Mouse (Mus musculus) embryonic facial prominence, embryonic 10.5 days (tissue): Measurements from ENCODE around the gene Dus2. TPM values are rescaled to one million over a fixed set of nuclear protein-coding genes. Genes with fewer than 3 reads are reported as not detected.

Source experiments
- DNase-seq: peaks from one replicate; pipeline ENCODE4 v3.0.0-alpha.2; 2017; ENCODE audit warnings: low spot score
- H3K27ac ChIP-seq: fragments of 300-500 bp; sonication (generic); replicated peaks from 2 replicates; pipeline ENCODE4 v1.5.1; 2016; ENCODE audit warnings: mild to moderate bottlenecking
- H3K27me3 ChIP-seq: fragments of 300-500 bp; sonication (generic); replicated peaks from 2 replicates; pipeline ENCODE4 v1.6.1; 2016; ENCODE audit warnings: low read depth, mild to moderate bottlenecking; ENCODE audit not compliant: poor library complexity, severe bottlenecking
- H3K36me3 ChIP-seq: fragments of 300-500 bp; sonication (generic); replicated peaks from 2 replicates; pipeline ENCODE4 v1.6.1; 2016; ENCODE audit warnings: mild to moderate bottlenecking, moderate library complexity
- H3K4me1 ChIP-seq: fragments of 300-500 bp; sonication (generic); 2 replicates; pipeline ENCODE4 v1.6.1; 2016
- H3K4me3 ChIP-seq: fragments of 300-500 bp; sonication (generic); 2 replicates; pipeline ENCODE4 v1.5.1; 2016; ENCODE audit warnings: mild to moderate bottlenecking, moderate library complexity
- H3K9me3 ChIP-seq: fragments of 300-500 bp; sonication (generic); 2 replicates; pipeline ENCODE4 v1.6.1; 2016; ENCODE audit warnings: mild to moderate bottlenecking
- WGBS: fragments of 180-500 bp; shearing (Covaris S2); methylation state at CpG from one replicate; pipeline ENCODE4 v1.1.7; 2016; 5-methylcytosine and 5-hydroxymethylcytosine counted together
- polyA plus RNA-seq: library from polyadenylated mRNA; unstranded; fragments of >200 nt; fragmentation: Nextera tagmentation; extraction: Ambion mirVana; gene quantifications from 2 replicates; pipeline ENCODE4 v1.2.1, GENCODE M21; 2016

The Dus2 gene
- polyA plus RNA-seq, 1 experiment from 2014 or later = 21.0 TPM

- Histone ChIP-seq H3K27me3 (no peaks in the 10 kb centered on the region), H3K27ac (no peak overlapping the region), H3K4me1 (no peaks in the 10 kb centered on the region), H3K36me3 (peaks cover 41% of the 10 kb centered on the region), H3K4me3 (no peak overlapping the region), H3K9me3 (no peaks in the 10 kb centered on the region)
- no peak for DNase-seq
- WGBS = 96% methylated on average over 7 of the region's 7 CpGs
These were observed 26.0 kb downstream of the Dus2 start for GRCm38 (mm10) chr8:106017130-106017529.

- DNase-seq = no peak
- WGBS = 89% methylated on average over 3 of the region's 3 CpGs
- H3K27me3 ChIP-seq = no peaks in the 10 kb centered on the region
- H3K4me1 ChIP-seq = no peaks in the 10 kb centered on the region
- no peak overlapping the region for H3K27ac ChIP-seq
- no peaks in the 10 kb centered on the region for H3K9me3 ChIP-seq
- peaks cover 41% of the 10 kb centered on the region for H3K36me3 ChIP-seq
- H3K4me3 ChIP-seq = no peak overlapping the region
These were observed 26.9 kb downstream of the Dus2 start for GRCm38 (mm10) chr8:106018039-106018438.

GRCm38 (mm10) chr8:106022483-106022882 is 31.3 kb downstream of the Dus2 start:
- H3K4me1 ChIP-seq = no peaks in the 10 kb centered on the region
- H3K36me3 ChIP-seq = peaks cover 43% of the 10 kb centered on the region
- H3K4me3 ChIP-seq = no peak overlapping the region
- H3K27me3 ChIP-seq = no peaks in the 10 kb centered on the region
- no peak overlapping the region for H3K27ac ChIP-seq
- no peaks in the 10 kb centered on the region for H3K9me3 ChIP-seq
- peak; percentile 75 for DNase-seq

- Histone ChIP-seq H3K9me3 (no peaks in the 10 kb centered on the region), H3K4me3 (no peak overlapping the region), H3K4me1 (no peaks in the 10 kb centered on the region), H3K27me3 (no peaks in the 10 kb centered on the region), H3K36me3 (peaks cover 23% of the 10 kb centered on the region), H3K27ac (no peak overlapping the region)
- WGBS = 92% methylated on average over 10 of the region's 10 CpGs
- DNase-seq = no peak
These were observed 47.6 kb downstream of the Dus2 start for GRCm38 (mm10) chr8:106038721-106039120.

GRCm38 (mm10) chr8:106039605-106040004 is 48.5 kb downstream of the Dus2 start:
- Histone ChIP-seq H3K27me3 (no peaks in the 10 kb centered on the region), H3K9me3 (no peaks in the 10 kb centered on the region), H3K27ac (no peak overlapping the region), H3K36me3 (peaks cover 20% of the 10 kb centered on the region), H3K4me1 (peaks cover 7% of the 10 kb centered on the region; the same call in 1 of the 2 replicates), H3K4me3 (no peak overlapping the region)
- no peak for DNase-seq
- 87% methylated on average over 4 of the region's 4 CpGs for WGBS

GRCm38 (mm10) chr8:106040218-106040617 is 49.1 kb downstream of the Dus2 start:
- 81% methylated on average over 4 of the region's 4 CpGs for WGBS
- DNase-seq = no peak

GRCm38 (mm10) chr8:106043055-106043454 is 51.9 kb downstream of the Dus2 start:
- H3K4me1 ChIP-seq = peaks cover 7% of the 10 kb centered on the region; the same call in 1 of the 2 replicates
- no peak overlapping the region for H3K4me3 ChIP-seq
- no peak for DNase-seq
- no peaks in the 10 kb centered on the region for H3K9me3 ChIP-seq
- H3K27ac ChIP-seq = no peak overlapping the region
- no peaks in the 10 kb centered on the region for H3K27me3 ChIP-seq
- WGBS = 78% methylated on average over 2 of the region's 2 CpGs
- H3K36me3 ChIP-seq = peaks cover 28% of the 10 kb centered on the region

More at GRCm38 (mm10) chr8:106040218-106040617, 49.1 kb downstream of the Dus2 start:
- H3K4me3 ChIP-seq = no peak overlapping the region
- H3K9me3 ChIP-seq = no peaks in the 10 kb centered on the region
- H3K27me3 ChIP-seq = no peaks in the 10 kb centered on the region
- peaks cover 7% of the 10 kb centered on the region; the same call in 1 of the 2 replicates for H3K4me1 ChIP-seq
- H3K36me3 ChIP-seq = peaks cover 23% of the 10 kb centered on the region
- no peak overlapping the region for H3K27ac ChIP-seq

- peaks cover 33% of the 10 kb centered on the region for H3K36me3 ChIP-seq
- H3K4me3 ChIP-seq = no peak overlapping the region
- no peaks in the 10 kb centered on the region for H3K27me3 ChIP-seq
- WGBS = 90% methylated on average over 3 of the region's 3 CpGs
- no peak overlapping the region for H3K27ac ChIP-seq
- H3K9me3 ChIP-seq = no peaks in the 10 kb centered on the region
- DNase-seq = peak; percentile 14
- peaks cover 7% of the 10 kb centered on the region; the same call in 1 of the 2 replicates for H3K4me1 ChIP-seq
These were observed 53.0 kb downstream of the Dus2 start for GRCm38 (mm10) chr8:106044151-106044550.

GRCm38 (mm10) chr8:106046872-106047559 is 55.9 kb downstream of the Dus2 start:
- Histone ChIP-seq H3K36me3 (peaks cover 51% of the 10 kb centered on the region), H3K27ac (no peak overlapping the region), H3K9me3 (no peaks in the 10 kb centered on the region)

GRCm38 (mm10) chr8:106047854-106048630 is 56.9 kb downstream of the Dus2 start:
- H3K36me3 ChIP-seq = peaks cover 59% of the 10 kb centered on the region
- DNase-seq = no peak

More at GRCm38 (mm10) chr8:106046872-106047559, 55.9 kb downstream of the Dus2 start:
- Histone ChIP-seq H3K27me3 (no peaks in the 10 kb centered on the region), H3K4me1 (peaks cover 7% of the 10 kb centered on the region; the same call in 1 of the 2 replicates), H3K4me3 (no peak overlapping the region)
- no peak for DNase-seq
- WGBS = 92% methylated on average over 11 of the region's 11 CpGs

GRCm38 (mm10) chr8:106049840-106050239 is 58.7 kb downstream of the Dus2 start:
- 87% methylated on average over 6 of the region's 6 CpGs for WGBS
- peaks cover 69% of the 10 kb centered on the region for H3K36me3 ChIP-seq
- no peak overlapping the region for H3K27ac ChIP-seq
- H3K9me3 ChIP-seq = no peaks in the 10 kb centered on the region
- DNase-seq = no peak
- no peaks in the 10 kb centered on the region for H3K27me3 ChIP-seq
- H3K4me1 ChIP-seq = no peaks in the 10 kb centered on the region
- H3K4me3 ChIP-seq = no peak overlapping the region

More at GRCm38 (mm10) chr8:106047854-106048630, 56.9 kb downstream of the Dus2 start:
- Histone ChIP-seq H3K27ac (no peak overlapping the region), H3K4me1 (peaks cover 7% of the 10 kb centered on the region; the same call in 1 of the 2 replicates), H3K4me3 (no peak overlapping the region), H3K27me3 (no peaks in the 10 kb centered on the region), H3K9me3 (no peaks in the 10 kb centered on the region)
- 91% methylated on average over 5 of the region's 5 CpGs for WGBS

GRCm38 (mm10) chr8:106051068-106051467 is 59.9 kb downstream of the Dus2 start:
- Histone ChIP-seq H3K36me3 (peaks cover 62% of the 10 kb centered on the region), H3K9me3 (no peaks in the 10 kb centered on the region), H3K27me3 (no peaks in the 10 kb centered on the region), H3K27ac (no peak overlapping the region), H3K4me3 (no peak overlapping the region), H3K4me1 (no peaks in the 10 kb centered on the region)
- DNase-seq = no peak
- 87% methylated on average over 3 of the region's 3 CpGs for WGBS
